Comparison of ENCODE assay signal across 21 mouse cellular contexts in genomic region chr3:9456380-9456890, GRCm38 (mm10).
DNase-seq lines count a peak whose midpoint lies in the region; ATAC-seq and TF ChIP-seq lines count a peak whose summit lies in the region.
"Had no signal": no experiment of that assay in that cellular context is flagged by ENCODE, and none has a peak within 500 bp of the region (broad histone marks: within the 10 kb centered on the region; RNA-seq: fewer than 3 reads in every experiment).

No protein-coding gene starts in this region.

- no peak for TF ChIP-seq CTCF in midbrain, postnatal 0 days (IDR thresholded peaks at IDR 0.05)

- no peak overlapping the region for H3K27ac ChIP-seq in heart, embryonic 12.5 days (ENCODE audit: poor library complexity, severe bottlenecking)
- H3K27ac ChIP-seq in midbrain, embryonic 11.5 days (ENCODE audit: low read depth, low read length), result no peak overlapping the region
- H3K27ac ChIP-seq in midbrain, embryonic 10.5 days (replicated peaks), result no peak overlapping the region
- no peak overlapping the region for H3K27ac ChIP-seq in midbrain, postnatal 0 days (ENCODE audit: low read depth, low read length)
- H3K27ac ChIP-seq: gastrocnemius, adult 2 months; heart, embryonic 13.5 days; layer of hippocampus, adult 2 months; neural tube, embryonic 15.5 days had no signal

- peaks cover 13% of the 10 kb centered on the region for H3K4me1 ChIP-seq in heart, embryonic 12.5 days (replicated peaks)
- H3K4me1 ChIP-seq in midbrain, embryonic 11.5 days (ENCODE audit: control insufficient read depth, insufficient read depth, low read length), result no peaks in the 10 kb centered on the region
- H3K4me1 ChIP-seq in midbrain, embryonic 10.5 days, result no peaks in the 10 kb centered on the region
- H3K4me1 ChIP-seq in midbrain, postnatal 0 days (ENCODE audit: insufficient read depth, low read length), result no peaks in the 10 kb centered on the region
- H3K4me1 ChIP-seq: neural tube, embryonic 15.5 days had no signal

- DNase-seq in heart, adult 9 months (ENCODE audit: low spot score in 2 of 2), result no peak
- peak; percentile 75 for DNase-seq in midbrain, embryonic 11.5 days (ENCODE audit: low spot score, missing footprints)
- DNase-seq in midbrain, embryonic 10.5 days (ENCODE audit: low spot score), result no peak
- DNase-seq in ZHBTc4 (ENCODE audit: low read depth, low spot score), result peak; percentile 53
- DNase-seq in midbrain, postnatal 0 days (ENCODE audit: low spot score), result no peak
- DNase-seq in adrenal gland, adult (ENCODE audit: inconsistent age in 2 of 2, low spot score in 1 of 2), result no peak
- DNase-seq in adrenal gland, postnatal 10 days, result no peak
- DNase-seq: adrenal gland, postnatal 36 days; cerebellum, adult 9-10 months; gastrocnemius, adult 2 months; heart, postnatal 14 days; kidney, adult 9 months; kidney, postnatal 25 days; lung, postnatal 4 days; thymus, postnatal 14 days had no signal

- 73% methylated on average over 10 of the region's 10 CpGs for WGBS in heart, embryonic 12.5 days
- 77% methylated on average over 10 of the region's 10 CpGs for WGBS in midbrain, embryonic 11.5 days
- 74% methylated on average over 10 of the region's 10 CpGs for WGBS in midbrain, embryonic 10.5 days
- 74% methylated on average over 10 of the region's 10 CpGs for WGBS in midbrain, postnatal 0 days

- no peaks in the 10 kb centered on the region for H3K27me3 ChIP-seq in heart, embryonic 12.5 days (replicated peaks)
- no peaks in the 10 kb centered on the region for H3K27me3 ChIP-seq in midbrain, embryonic 11.5 days (ENCODE audit: control insufficient read depth, insufficient read depth, low read length)
- no peaks in the 10 kb centered on the region for H3K27me3 ChIP-seq in midbrain, embryonic 10.5 days (ENCODE audit: low read depth, poor library complexity, severe bottlenecking)
- H3K27me3 ChIP-seq in midbrain, postnatal 0 days (ENCODE audit: insufficient read depth, low read length), result no peaks in the 10 kb centered on the region
- H3K27me3 ChIP-seq: heart, embryonic 13.5 days; neural tube, embryonic 15.5 days had no signal

- H3K4me3 ChIP-seq in heart, embryonic 12.5 days, result no peak overlapping the region
- no peak overlapping the region for H3K4me3 ChIP-seq in midbrain, embryonic 11.5 days (ENCODE audit: low read depth, low read length)
- no peak overlapping the region for H3K4me3 ChIP-seq in midbrain, embryonic 10.5 days
- no peak overlapping the region for H3K4me3 ChIP-seq in midbrain, postnatal 0 days (ENCODE audit: low read depth, low read length)
- H3K4me3 ChIP-seq: gastrocnemius, adult 2 months; heart, embryonic 13.5 days; layer of hippocampus, adult 2 months; myocyte; neural tube, embryonic 15.5 days had no signal

- H3K9me3 ChIP-seq in heart, embryonic 12.5 days (replicated peaks), result no peaks in the 10 kb centered on the region
- no peaks in the 10 kb centered on the region for H3K9me3 ChIP-seq in midbrain, embryonic 11.5 days (ENCODE audit: control insufficient read depth, low read length)
- no peaks in the 10 kb centered on the region for H3K9me3 ChIP-seq in midbrain, embryonic 10.5 days (replicated peaks)
- H3K9me3 ChIP-seq in midbrain, postnatal 0 days (ENCODE audit: low read length), result no peaks in the 10 kb centered on the region
- H3K9me3 ChIP-seq: heart, embryonic 13.5 days; neural tube, embryonic 15.5 days had no signal

- peaks cover 8% of the 10 kb centered on the region for H3K36me3 ChIP-seq in heart, embryonic 12.5 days
- H3K36me3 ChIP-seq in midbrain, embryonic 11.5 days (ENCODE audit: control insufficient read depth, insufficient read depth, low read length), result no peaks in the 10 kb centered on the region
- peaks cover 18% of the 10 kb centered on the region for H3K36me3 ChIP-seq in midbrain, embryonic 10.5 days
- H3K36me3 ChIP-seq in midbrain, postnatal 0 days (ENCODE audit: insufficient read depth, low read length), result no peaks in the 10 kb centered on the region

- no peak overlapping the region for H3K9ac ChIP-seq in heart, embryonic 12.5 days
- H3K9ac ChIP-seq in midbrain, embryonic 11.5 days (ENCODE audit: low read length), result no peak overlapping the region
- H3K9ac ChIP-seq in midbrain, postnatal 0 days (replicated peaks; ENCODE audit: low read length, poor library complexity, severe bottlenecking), result no peak overlapping the region
- H3K9ac ChIP-seq: heart, embryonic 13.5 days; neural tube, embryonic 15.5 days had no signal

- no peak overlapping the region for H3K4me2 ChIP-seq in heart, embryonic 12.5 days
- no peak overlapping the region for H3K4me2 ChIP-seq in midbrain, embryonic 11.5 days
- no peak overlapping the region for H3K4me2 ChIP-seq in midbrain, postnatal 0 days (ENCODE audit: low read depth, low read length, poor library complexity, severe bottlenecking)
- H3K4me2 ChIP-seq: heart, embryonic 13.5 days; neural tube, embryonic 15.5 days had no signal

- peak; percentile 18; the same call in 1 of the 2 replicates for ATAC-seq in heart, embryonic 12.5 days (ENCODE audit: insufficient number of reproducible peaks, low FRiP score)
- no peak; the same call in 1 of the 2 replicates for ATAC-seq in midbrain, embryonic 11.5 days (ENCODE audit: low FRiP score)
- ATAC-seq in midbrain, postnatal 0 days (ENCODE audit: low FRiP score), result 0 out of 2 replicates have a peak, but pooled peaks have one; percentile 31
- ATAC-seq: inflammation-experienced regulatory T-cells, adult 6 months had no signal

Comparison
In these comparisons a context has a peak if more than half of its experiments do, and no peak if none do; other contexts are left out.
1. DNase-seq: peak in midbrain, embryonic 11.5 days (single experiment) and ZHBTc4 (single experiment); none in heart, adult 9 months (0 of 2), midbrain, embryonic 10.5 days (single experiment), midbrain, postnatal 0 days (single experiment), adrenal gland, adult (0 of 2) and adrenal gland, postnatal 10 days (single experiment).